In the genomic region with DNA sequence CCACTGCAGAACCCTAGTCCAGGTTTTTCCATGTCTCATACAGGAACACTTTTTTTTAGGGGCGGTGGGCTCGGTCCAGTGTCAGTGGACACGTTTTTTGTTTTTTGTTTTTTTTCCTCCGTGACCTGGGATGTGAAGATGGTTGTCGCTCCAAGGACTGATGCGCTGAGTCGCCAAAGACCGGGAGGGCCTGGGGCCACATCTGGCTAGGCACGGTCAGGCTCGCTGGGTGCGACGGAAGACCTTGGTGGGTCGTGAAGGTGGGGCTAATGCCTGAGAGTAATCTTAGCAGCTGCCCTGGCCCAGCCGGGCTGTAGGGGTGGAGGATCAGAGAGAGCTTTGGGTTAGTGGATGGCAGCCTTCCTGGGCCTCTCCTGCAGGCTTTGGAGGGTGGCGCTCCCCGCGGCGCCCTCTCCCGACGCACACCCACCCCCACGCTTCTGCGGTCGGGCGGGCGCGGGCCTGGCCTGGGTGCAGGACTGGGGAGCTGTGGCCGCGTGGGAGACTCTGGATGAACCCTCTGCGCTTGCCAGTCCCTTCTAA, we compare ENCODE assay signal across 8 mouse cellular contexts. TPM values are rescaled to one million over a fixed set of nuclear protein-coding genes. Genes with fewer than 3 reads are reported as not detected.
DNase-seq lines count a peak whose midpoint lies in the region; ATAC-seq and TF ChIP-seq lines count a peak whose summit lies in the region.

No protein-coding gene starts in this region.

- peaks cover 34% of the 10 kb centered on the region for H3K4me1 ChIP-seq in forebrain, postnatal 0 days (ENCODE audit: insufficient read depth)
- H3K4me1 ChIP-seq in intestine, postnatal 0 days (replicated peaks; ENCODE audit: control insufficient read depth, insufficient read depth, low read length): 0 out of 2 replicates have a peak, but pooled peaks cover 8% of the 10 kb centered on the region
- peaks cover 55% of the 10 kb centered on the region for H3K4me1 ChIP-seq in midbrain, embryonic 10.5 days
- peaks cover 31% of the 10 kb centered on the region for H3K4me1 ChIP-seq in thymus, adult 2 months (replicated peaks; ENCODE audit: control insufficient read depth, insufficient read depth, low read length)

- peak overlapping the region; percentile 85 for H3K9ac ChIP-seq in forebrain, postnatal 0 days
- H3K9ac ChIP-seq in intestine, postnatal 0 days (ENCODE audit: low read depth, low read length): peak overlapping the region; percentile 78

- no peak for TF ChIP-seq CTCF in forebrain, postnatal 0 days (IDR thresholded peaks at IDR 0.05; ENCODE audit: low read depth)
- TF ChIP-seq CTCF in intestine, postnatal 0 days (IDR thresholded peaks at IDR 0.05; ENCODE audit: low read depth): no peak; the same call in 1 of the 2 replicates
- no peak for TF ChIP-seq CTCF in thymus, adult 2 months (IDR thresholded peaks at IDR 0.05; ENCODE audit: borderline replicate concordance, control insufficient read depth, extremely low read depth, insufficient read depth, low read length, poor library complexity)

- H3K27me3 ChIP-seq in forebrain, postnatal 0 days (ENCODE audit: insufficient read depth, low read length): no peaks in the 10 kb centered on the region
- H3K27me3 ChIP-seq in intestine, postnatal 0 days (replicated peaks; ENCODE audit: control insufficient read depth, insufficient read depth, low read length): no peaks in the 10 kb centered on the region
- H3K27me3 ChIP-seq in midbrain, embryonic 10.5 days (ENCODE audit: low read depth, poor library complexity, severe bottlenecking): peaks cover 25% of the 10 kb centered on the region
- H3K27me3 ChIP-seq in thymus, adult 2 months (ENCODE audit: control insufficient read depth, insufficient read depth, low read length): no peaks in the 10 kb centered on the region

- 6% methylated on average over 29 of the region's 29 CpGs for whole genome bisulfite sequencing in forebrain, postnatal 0 days
- 1% methylated on average over 28 of the region's 29 CpGs for WGBS in intestine, postnatal 0 days
- WGBS in midbrain, embryonic 10.5 days: under 1% methylated on average over 29 of the region's 29 CpGs
- 2% methylated on average over 29 of the region's 29 CpGs for WGBS in thymus, adult 2 months

- ATAC-seq in forebrain, postnatal 0 days: no peak
- no peak for ATAC-seq in intestine, postnatal 0 days

- H3K4me2 ChIP-seq in forebrain, postnatal 0 days (ENCODE audit: low read depth): peak overlapping the region; percentile 91
- peak overlapping the region; percentile 99 for H3K4me2 ChIP-seq in intestine, postnatal 0 days (replicated peaks; ENCODE audit: low read depth)

- H3K9me3 ChIP-seq in forebrain, postnatal 0 days (ENCODE audit: low read length): no peaks in the 10 kb centered on the region
- H3K9me3 ChIP-seq in intestine, postnatal 0 days (ENCODE audit: control insufficient read depth): no peaks in the 10 kb centered on the region
- no peaks in the 10 kb centered on the region for H3K9me3 ChIP-seq in midbrain, embryonic 10.5 days (replicated peaks)

- peak; percentile 34 for DNase-seq in gastrocnemius, postnatal 10 days
- no peak for DNase-seq in gastrocnemius, adult 18-20 months (ENCODE audit: low spot score)
- peak; percentile 49 for DNase-seq in CD4-positive helper T cell, adult 2 months (ENCODE audit: low read depth, low spot score)
- peak; percentile 44 to 63 for DNase-seq in cerebellum, adult 18-20 months
- peak; percentile 21 for DNase-seq in forebrain, postnatal 0 days
- peak; percentile 37 for DNase-seq in midbrain, embryonic 10.5 days (ENCODE audit: low spot score)
- DNase-seq in thymus, adult 2 months: peak; percentile 36

- peak overlapping the region; percentile 91 for H3K27ac ChIP-seq in forebrain, postnatal 0 days (ENCODE audit: low read depth, low read length)
- H3K27ac ChIP-seq in intestine, postnatal 0 days (ENCODE audit: low read depth, low read length): peak overlapping the region; percentile 86; the same call in 1 of the 2 replicates
- H3K27ac ChIP-seq in midbrain, embryonic 10.5 days (replicated peaks): peak overlapping the region; percentile 95
- no peak overlapping the region for H3K27ac ChIP-seq in thymus, adult 2 months (ENCODE audit: control insufficient read depth, insufficient read depth, low read length)

- no peak for TF ChIP-seq POLR2A in thymus, adult 2 months (IDR thresholded peaks at IDR 0.05; ENCODE audit: control insufficient read depth, extremely low read depth, insufficient read depth, low read length, poor library complexity)

- H3K36me3 ChIP-seq in forebrain, postnatal 0 days (ENCODE audit: insufficient read depth): no peaks in the 10 kb centered on the region
- no peaks in the 10 kb centered on the region for H3K36me3 ChIP-seq in intestine, postnatal 0 days (ENCODE audit: control insufficient read depth, insufficient read depth)
- H3K36me3 ChIP-seq in midbrain, embryonic 10.5 days: peaks cover 27% of the 10 kb centered on the region
- H3K36me3 ChIP-seq in thymus, adult 2 months (ENCODE audit: control insufficient read depth, insufficient read depth, low read length): no peaks in the 10 kb centered on the region

- peak overlapping the region; percentile 90 for H3K4me3 ChIP-seq in forebrain, postnatal 0 days (ENCODE audit: low read depth, low read length)
- H3K4me3 ChIP-seq in intestine, postnatal 0 days (ENCODE audit: low read depth, low read length): peak overlapping the region; percentile 72
- H3K4me3 ChIP-seq in midbrain, embryonic 10.5 days: peak overlapping the region; percentile 85
- peak overlapping the region; percentile 69 for H3K4me3 ChIP-seq in thymus, adult 2 months (ENCODE audit: control insufficient read depth, insufficient read depth, low read length)

RNA-seq across cellular contexts. Expression of a gene that starts 0.8 kb away (rescaled TPM):
- total RNA-seq in gastrocnemius, postnatal 10 days (2021): 10 to 100 TPM; 61.0 to 61.8 TPM
- total RNA-seq in gastrocnemius, adult 18-20 months (2021): 10 to 100 TPM; 74.3 to 84.7 TPM
- 270 and 296 TPM in 2 replicates for total RNA-seq in forebrain, postnatal 0 days (2014; rRNA removed)
- 136 and 140 TPM in 2 replicates for polyA plus RNA-seq in forebrain, postnatal 0 days (2015; fragmentation: Nextera tagmentation; extraction: Ambion mirVana)
- 14.9 and 16.6 TPM in 2 replicates for polyA plus RNA-seq in intestine, postnatal 0 days (2015; fragmentation: Nextera tagmentation; extraction: Ambion mirVana)
- 27.6 and 31.2 TPM in 2 replicates for polyA plus RNA-seq in midbrain, embryonic 10.5 days (2016; fragmentation: Nextera tagmentation; extraction: Ambion mirVana)
- 111 and 117 TPM in 2 replicates for polyA plus RNA-seq in thymus, adult 2 months (2012; rRNA removed)

RNA-seq across cellular contexts. Expression of a gene that starts 5.1 kb away (rescaled TPM):
- 1 to 10 TPM; 9.0 to 9.9 TPM for total RNA-seq in gastrocnemius, postnatal 10 days (2021)
- 10 to 100 TPM; 17.7 to 23.3 TPM for total RNA-seq in gastrocnemius, adult 18-20 months (2021)
- total RNA-seq in forebrain, postnatal 0 days (2014; rRNA removed): 34.3 and 47.2 TPM in 2 replicates
- polyA plus RNA-seq in forebrain, postnatal 0 days (2015; fragmentation: Nextera tagmentation; extraction: Ambion mirVana): 54.8 and 56.7 TPM in 2 replicates
- 27.5 and 28.8 TPM in 2 replicates for polyA plus RNA-seq in intestine, postnatal 0 days (2015; fragmentation: Nextera tagmentation; extraction: Ambion mirVana)
- polyA plus RNA-seq in midbrain, embryonic 10.5 days (2016; fragmentation: Nextera tagmentation; extraction: Ambion mirVana): 30.9 and 32.9 TPM in 2 replicates
- 122 and 136 TPM in 2 replicates for polyA plus RNA-seq in thymus, adult 2 months (2012; rRNA removed)

RNA-seq across cellular contexts. Expression of a gene that starts 7.7 kb away (rescaled TPM):
- 100 to 1,000 TPM; 124 to 142 TPM for total RNA-seq in gastrocnemius, postnatal 10 days (2021)
- total RNA-seq in gastrocnemius, adult 18-20 months (2021): 100 to 1,000 TPM; 183 to 194 TPM
- total RNA-seq in forebrain, postnatal 0 days (2014; rRNA removed): 87.0 and 132 TPM in 2 replicates
- polyA plus RNA-seq in forebrain, postnatal 0 days (2015; fragmentation: Nextera tagmentation; extraction: Ambion mirVana): 88.7 and 91.9 TPM in 2 replicates
- polyA plus RNA-seq in intestine, postnatal 0 days (2015; fragmentation: Nextera tagmentation; extraction: Ambion mirVana): 66.8 and 67.0 TPM in 2 replicates
- polyA plus RNA-seq in midbrain, embryonic 10.5 days (2016; fragmentation: Nextera tagmentation; extraction: Ambion mirVana): 107 and 113 TPM in 2 replicates
- 424 and 481 TPM in 2 replicates for polyA plus RNA-seq in thymus, adult 2 months (2012; rRNA removed)

RNA-seq across cellular contexts. Expression of a gene that starts 29.1 kb away (rescaled TPM):
- 10 to 100 TPM; 26.2 to 39.8 TPM for total RNA-seq in gastrocnemius, postnatal 10 days (2021)
- total RNA-seq in gastrocnemius, adult 18-20 months (2021): 10 to 100 TPM; 13.9 to 14.3 TPM
- 21.4 and 31.9 TPM in 2 replicates for total RNA-seq in forebrain, postnatal 0 days (2014; rRNA removed)
- 9.7 and 13.9 TPM in 2 replicates for polyA plus RNA-seq in forebrain, postnatal 0 days (2015; fragmentation: Nextera tagmentation; extraction: Ambion mirVana)
- 29.9 and 30.1 TPM in 2 replicates for polyA plus RNA-seq in intestine, postnatal 0 days (2015; fragmentation: Nextera tagmentation; extraction: Ambion mirVana)
- 32.9 and 33.3 TPM in 2 replicates for polyA plus RNA-seq in midbrain, embryonic 10.5 days (2016; fragmentation: Nextera tagmentation; extraction: Ambion mirVana)
- 116 and 118 TPM in 2 replicates for polyA plus RNA-seq in thymus, adult 2 months (2012; rRNA removed)

RNA-seq across cellular contexts. Expression of a gene that starts 29.4 kb away (rescaled TPM):
- total RNA-seq in gastrocnemius, postnatal 10 days (2021): 10 to 100 TPM; 15.5 to 17.5 TPM
- total RNA-seq in gastrocnemius, adult 18-20 months (2021): 10 to 100 TPM; 10.5 to 11.2 TPM
- 83.3 and 93.8 TPM in 2 replicates for total RNA-seq in forebrain, postnatal 0 days (2014; rRNA removed)
- polyA plus RNA-seq in forebrain, postnatal 0 days (2015; fragmentation: Nextera tagmentation; extraction: Ambion mirVana): 156 and 165 TPM in 2 replicates
- polyA plus RNA-seq in intestine, postnatal 0 days (2015; fragmentation: Nextera tagmentation; extraction: Ambion mirVana): 28.4 and 29.9 TPM in 2 replicates
- polyA plus RNA-seq in midbrain, embryonic 10.5 days (2016; fragmentation: Nextera tagmentation; extraction: Ambion mirVana): 49.0 and 61.6 TPM in 2 replicates
- 62.3 and 87.0 TPM in 2 replicates for polyA plus RNA-seq in thymus, adult 2 months (2012; rRNA removed)
